Mouse (Mus musculus) adrenal gland, adult 18-20 months (tissue): ENCODE results near the gene Arl10. TPM values are rescaled to one million over a fixed set of nuclear protein-coding genes. Genes with fewer than 3 reads are reported as not detected.

Source experiments
- DNase-seq, 2 experiments: peaks; one replicate each; pipeline ENCODE4 v3.0.0; 2021 to 2022; ENCODE audit warnings: low spot score in 2 of 2
- long read RNA-seq, 2 experiments: library from polyadenylated mRNA; stranded (forward); transcript quantifications; one replicate each; pipeline ENCODE4 v2.0.0; 2021
- total RNA-seq, 2 experiments: library from RNA; stranded (reverse); gene quantifications; 1 replicate in 1 of 2; 2 replicates in 1 of 2; pipeline ENCODE4 v1.2.3; 2021

The Arl10 gene
- total RNA-seq = 10 to 100 TPM; 40.6 to 45.2 TPM
- long read RNA-seq, experiment 1, transcript Arl10-201 (4 exons, 1,046 nt) = major isoform, 8 of 11 reads
- long read RNA-seq, experiment 1, partial matches to known transcripts = 0 of 11 reads
- long read RNA-seq, experiment 1, other reads (novel, unspliced or antisense) = 3 of 11 reads
- long read RNA-seq, experiment 2, partial matches to known transcripts = 6 of 17 reads
- long read RNA-seq, experiment 2, other reads (novel, unspliced or antisense) = 9 of 17 reads

GRCm38 (mm10) chr13:54574854-54575481 lies at the start of gene Arl10:
Arl10 (plus strand) TSS chr13:54575015.
- DNase-seq = peak; percentile 78 to 79

- peak in 1 of 2 experiments; percentile 14 for DNase-seq
Measured at GRCm38 (mm10) chr13:54527140-54527539, 47.7 kb upstream of the Arl10 start.

DNA sequence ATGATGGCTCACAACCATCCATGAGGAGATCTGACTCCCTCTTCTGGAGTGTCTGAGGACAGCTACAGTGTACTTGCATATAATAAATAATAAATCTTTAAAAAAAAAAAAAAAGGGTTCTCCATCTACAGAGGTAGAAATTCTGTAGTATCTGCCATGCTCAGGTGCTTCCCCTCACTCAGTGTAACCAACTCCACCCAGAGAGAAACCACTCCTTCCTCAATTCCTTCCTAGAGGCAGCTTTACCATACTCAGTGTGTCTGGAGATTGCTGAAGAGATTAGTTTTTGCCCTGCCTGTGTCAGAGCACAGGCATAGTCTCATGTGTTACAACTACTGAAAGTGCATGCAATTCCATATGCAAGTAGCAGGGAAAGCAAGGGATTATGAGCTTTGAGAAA lies 42.7 kb upstream of the Arl10 start:
- no peak for DNase-seq

DNA sequence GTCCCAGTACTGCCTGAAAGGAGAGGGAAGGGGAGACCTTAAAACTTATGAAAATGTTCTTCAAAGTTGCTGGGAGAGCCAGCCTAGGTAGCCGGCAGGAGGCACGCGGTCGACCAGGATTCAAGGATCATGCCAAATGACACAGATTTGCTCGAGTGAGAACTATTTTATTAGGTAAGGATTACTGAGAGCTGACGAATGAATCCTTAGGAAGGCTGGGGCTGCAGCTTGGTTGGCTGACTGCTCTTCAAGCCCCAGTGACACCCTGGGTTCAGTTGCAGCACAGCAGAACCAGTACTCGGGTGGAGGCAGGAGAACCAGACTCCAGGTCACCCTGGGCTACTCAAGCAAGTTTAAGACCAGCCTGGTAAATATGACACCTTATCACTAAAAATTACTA lies 26.8 kb upstream of the Arl10 start:
- no peak for DNase-seq

GRCm38 (mm10) chr13:54556176-54556575 lies 18.6 kb upstream of the Arl10 start:
- no peak for DNase-seq

DNA sequence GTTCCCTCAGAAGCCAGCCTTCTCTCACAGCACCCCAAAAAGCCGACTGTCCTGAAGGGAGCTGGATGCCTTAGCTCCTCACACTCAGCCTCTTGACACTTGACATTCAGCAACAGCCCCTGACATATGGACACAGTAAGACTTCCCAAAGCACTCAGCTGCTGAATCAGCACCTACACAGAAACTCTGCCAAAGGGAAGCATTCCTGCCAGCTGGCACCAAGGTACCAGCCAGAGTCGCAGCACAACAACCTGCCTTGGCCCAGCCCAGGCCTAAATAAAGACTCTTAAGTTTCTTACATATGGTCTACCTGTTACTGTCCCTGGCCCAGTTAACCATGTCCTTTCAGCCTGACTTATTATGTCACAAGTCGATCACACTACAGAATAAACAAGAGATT lies 18.0 kb upstream of the Arl10 start:
- DNase-seq = no peak

DNA sequence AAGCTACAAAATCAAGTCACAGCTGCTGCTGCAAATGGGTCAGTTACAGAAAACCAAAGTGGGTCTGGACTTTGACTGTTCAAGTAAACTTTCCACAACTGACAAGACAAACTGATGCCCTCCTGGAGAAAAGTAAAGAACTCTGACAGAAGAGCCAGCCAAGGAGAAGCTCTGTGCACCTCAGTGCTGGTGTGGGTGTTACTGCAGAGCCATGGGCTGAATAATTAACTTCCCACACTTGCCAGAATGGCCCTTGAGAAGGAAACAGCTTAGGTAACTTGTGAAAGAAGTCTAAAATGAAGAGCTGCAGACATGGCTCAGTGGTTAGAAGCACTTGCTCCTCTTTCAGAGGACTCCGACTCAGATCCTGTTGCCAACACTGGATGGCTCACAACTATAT lies 17.2 kb upstream of the Arl10 start:
- DNase-seq = no peak

GRCm38 (mm10) chr13:54559656-54560055 lies 15.2 kb upstream of the Arl10 start:
- no peak for DNase-seq

- no peak for DNase-seq
Measured at GRCm38 (mm10) chr13:54560608-54561007, 14.2 kb upstream of the Arl10 start.

DNA sequence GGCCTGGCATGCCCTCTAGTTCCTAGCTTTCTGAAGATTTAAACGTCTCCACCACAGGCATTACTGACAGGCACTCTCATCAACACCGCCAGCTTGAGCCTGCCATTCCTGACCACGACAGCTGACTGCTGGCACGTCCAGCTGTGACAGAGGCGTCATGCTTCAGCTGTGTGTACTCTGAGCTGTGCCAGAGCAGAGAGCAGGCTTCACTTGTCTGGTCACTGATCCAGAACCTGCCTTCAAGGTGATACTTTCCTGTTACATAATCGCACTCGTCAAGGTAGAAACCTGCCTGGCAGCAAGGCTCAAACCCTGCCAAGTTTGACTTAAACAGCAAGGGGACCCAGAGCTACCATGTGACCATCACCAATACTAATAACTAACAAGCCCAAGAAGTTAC lies 12.3 kb upstream of the Arl10 start:
- DNase-seq = no peak

DNA sequence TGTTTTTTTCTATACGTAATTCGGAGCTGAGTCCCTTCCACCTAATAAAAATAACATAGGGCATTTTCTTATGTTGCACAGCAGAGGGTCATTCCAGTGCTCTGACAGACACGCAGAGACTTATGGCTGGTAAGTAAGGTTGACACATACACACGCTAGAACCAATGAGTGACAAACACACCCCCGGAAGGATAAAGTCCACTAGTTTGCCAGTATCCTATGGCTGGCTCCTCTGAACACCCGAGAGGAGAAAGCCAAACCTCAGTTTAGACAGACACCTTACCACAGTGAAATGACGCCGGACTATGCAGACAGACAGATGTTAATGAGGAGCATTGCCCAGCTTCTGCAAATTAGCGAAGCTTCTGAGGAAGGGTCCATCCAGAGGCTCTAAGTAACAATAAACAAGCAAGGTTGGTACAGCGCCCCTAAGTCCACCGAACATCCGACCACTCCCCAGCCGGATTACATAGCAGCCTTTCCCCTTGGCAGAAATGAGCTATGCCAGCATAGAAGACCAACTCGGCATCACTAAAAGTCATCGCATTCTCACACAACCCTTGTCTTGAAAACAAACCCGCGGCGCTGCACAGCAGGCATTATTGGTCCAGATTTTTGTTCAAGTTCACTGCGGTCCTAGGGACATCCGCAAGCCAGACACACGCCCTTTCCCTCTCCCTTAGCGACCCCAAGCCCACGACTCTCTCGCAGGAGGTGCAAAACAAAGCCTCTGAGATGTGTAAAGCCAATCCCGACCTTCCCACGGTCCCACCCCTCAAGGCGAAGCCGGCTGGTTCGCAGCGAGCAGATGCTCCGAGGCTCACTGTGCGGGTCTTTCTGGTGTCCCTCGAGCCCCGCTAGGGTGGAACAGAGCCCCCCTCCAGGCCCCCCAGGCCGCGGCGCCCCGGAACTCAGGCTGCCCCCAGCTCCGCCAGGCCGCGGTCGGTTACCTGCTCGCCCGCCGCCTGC lies 10.3 kb upstream of the Arl10 start:
- DNase-seq = no peak

GRCm38 (mm10) chr13:54565201-54565581 lies 9.6 kb upstream of the Arl10 start, which contains the start of gene 4833439L19Rik:
4833439L19Rik (minus strand) TSS chr13:54565435.
- peak; percentile 91 to 96 for DNase-seq

GRCm38 (mm10) chr13:54565594-54566345 lies 9.0 kb upstream of the Arl10 start:
- no peak for DNase-seq

DNA sequence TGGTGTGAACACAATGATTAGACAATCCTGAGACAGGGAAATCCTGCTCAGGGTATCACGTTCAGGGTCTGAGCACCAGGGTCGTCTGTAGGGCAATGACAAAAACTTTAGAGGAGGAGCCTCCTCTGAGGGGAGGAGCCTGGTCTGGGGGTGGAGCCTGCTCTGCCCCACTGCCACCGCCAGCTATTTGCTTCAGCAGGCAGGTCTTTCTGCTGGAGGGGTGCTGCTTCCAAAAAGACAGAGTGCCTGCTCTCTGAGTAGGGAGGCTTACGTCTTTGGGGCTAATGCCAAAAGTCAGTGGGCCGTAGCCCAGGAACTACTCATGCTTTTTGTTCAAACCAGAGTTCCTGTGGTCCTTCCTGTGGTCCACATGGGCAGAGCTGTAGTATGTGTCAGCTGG lies 6.4 kb upstream of the Arl10 start:
- DNase-seq = no peak

GRCm38 (mm10) chr13:54569282-54569681 lies 5.5 kb upstream of the Arl10 start:
- no peak for DNase-seq

DNA sequence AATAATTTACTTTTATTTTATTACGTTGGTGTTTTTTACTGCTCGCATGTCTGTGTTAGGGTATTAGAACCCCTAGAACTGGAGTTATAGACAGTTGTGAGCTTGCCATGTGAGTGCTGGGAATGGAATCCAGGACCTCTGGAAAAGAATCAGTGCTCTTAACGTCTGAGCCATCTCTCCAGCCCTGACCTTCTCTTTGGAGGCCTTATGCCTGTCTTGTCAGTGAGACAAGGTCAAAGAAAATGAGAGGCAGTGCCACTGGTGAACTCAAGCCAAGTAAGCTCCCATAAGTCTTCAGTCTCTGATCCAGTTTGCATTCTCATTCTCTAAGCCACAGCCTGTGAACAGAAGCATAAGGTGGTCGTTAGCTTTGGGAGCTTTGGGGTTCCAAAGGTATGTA lies 4.1 kb upstream of the Arl10 start:
- no peak for DNase-seq

DNA sequence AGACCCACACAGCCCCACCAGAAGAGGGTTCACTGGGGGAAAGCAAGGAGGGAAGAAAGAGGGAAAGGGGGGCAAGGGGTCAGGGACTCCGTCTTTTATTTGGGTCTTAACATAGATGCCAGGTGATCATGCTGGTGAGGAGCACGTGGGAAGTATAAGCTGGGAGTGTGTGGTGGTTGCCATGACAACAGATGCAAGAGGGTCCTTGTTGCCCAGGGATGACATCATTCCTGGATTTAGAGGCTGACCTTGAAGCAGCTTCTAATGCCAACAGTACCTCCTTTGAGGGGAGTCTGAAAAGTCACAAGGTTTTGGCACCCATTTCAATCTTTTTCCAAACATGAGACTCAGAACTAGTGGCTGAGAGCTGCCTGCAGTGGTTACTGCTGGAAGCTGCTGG lies 3.2 kb upstream of the Arl10 start:
- no peak for DNase-seq

- no peak for DNase-seq
Measured at GRCm38 (mm10) chr13:54572621-54573020, 2.2 kb upstream of the Arl10 start.

GRCm38 (mm10) chr13:54575489-54575888 lies 674 bp downstream of the Arl10 start:
- DNase-seq = peak in 1 of 2 experiments; percentile 50

DNA sequence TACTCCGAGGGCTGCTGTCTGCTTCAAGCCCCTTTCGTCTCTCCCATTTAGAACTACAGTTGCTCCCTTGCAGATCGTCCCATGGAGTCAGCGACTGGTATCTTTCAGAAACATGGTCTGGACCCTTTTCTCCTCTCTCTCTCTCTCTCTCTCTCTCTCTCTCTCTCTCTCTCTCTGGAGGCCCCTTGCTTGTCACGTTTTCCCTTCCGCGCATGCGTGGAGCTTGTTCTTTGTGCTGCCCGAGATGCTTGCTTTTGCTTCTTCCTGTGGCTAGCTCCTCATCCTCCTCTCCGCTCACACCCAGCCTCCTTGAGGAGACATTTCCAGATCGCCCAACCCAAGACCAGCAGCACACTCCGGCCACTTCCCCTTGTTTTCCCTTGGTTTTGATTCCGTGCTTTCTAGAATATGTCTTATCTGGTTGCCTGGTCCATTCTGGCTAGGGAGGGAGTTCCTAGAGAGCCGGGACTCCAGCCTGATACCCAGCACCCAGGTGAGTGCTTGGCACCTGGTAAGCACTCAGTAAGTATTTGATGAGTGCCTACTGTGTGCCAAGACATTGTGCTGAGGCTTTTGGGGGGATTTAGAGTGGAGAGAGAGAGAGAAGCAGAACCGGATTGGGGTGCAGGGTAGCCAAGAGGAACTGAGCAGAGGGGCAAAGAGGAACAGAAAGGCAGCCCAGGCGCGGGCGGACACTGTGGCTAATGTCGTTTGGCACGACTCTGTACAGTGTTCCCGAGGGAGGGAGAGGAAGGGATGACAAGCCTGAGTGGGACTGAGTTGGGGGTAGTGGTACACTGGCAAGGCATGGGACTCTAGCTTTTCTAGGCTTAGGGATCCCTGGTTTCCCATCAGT lies 3.1 kb downstream of the Arl10 start:
- DNase-seq = no peak
